Mouse (Mus musculus) adrenal gland, postnatal 14 days (tissue): Measurements from ENCODE around the gene Grn. TPM values are rescaled to one million over a fixed set of nuclear protein-coding genes. Genes with fewer than 3 reads are reported as not detected.

ENCODE experiments used
- DNase-seq: peaks from one replicate; pipeline ENCODE4 v3.0.0; 2021; ENCODE audit warnings: mixed read lengths
- total RNA-seq: library from RNA; stranded (reverse); gene quantifications from 2 replicates; pipeline ENCODE4 v1.2.3, GENCODE M21; 2021

Grn gene
- total RNA-seq, 1 experiment from 2014 or later, result 180 TPM

GRCm38 (mm10) chr11:102424666-102425065, 5.4 kb upstream of the Grn start:
- peak; percentile 72 for DNase-seq

- DNase-seq, result no peak
These were observed 4.4 kb upstream of the Grn start for GRCm38 (mm10) chr11:102425555-102426316.

GRCm38 (mm10) chr11:102428981-102429540, 1.1 kb upstream of the Grn start:
- no peak for DNase-seq

GRCm38 (mm10) chr11:102429551-102429950, 564 bp upstream of the Grn start:
- DNase-seq, result no peak

GRCm38 (mm10) chr11:102431018-102431645, 1.0 kb downstream of the Grn start:
- peak; percentile 88 for DNase-seq

- DNase-seq, result no peak
These were observed 1.6 kb downstream of the Grn start for GRCm38 (mm10) chr11:102431728-102432114.

- DNase-seq, result peak; percentile 32
These were observed 2.2 kb downstream of the Grn start for GRCm38 (mm10) chr11:102432115-102432843.

- DNase-seq, result peak; percentile 91
These were observed 2.8 kb downstream of the Grn start for GRCm38 (mm10) chr11:102432896-102433295.

- DNase-seq, result peak; percentile 20
These were observed 3.8 kb downstream of the Grn start for GRCm38 (mm10) chr11:102433866-102434265.

GRCm38 (mm10) chr11:102434406-102434805, 4.3 kb downstream of the Grn start:
- peak; percentile 94 for DNase-seq

GRCm38 (mm10) chr11:102434816-102435705, 4.9 kb downstream of the Grn start:
- peak; percentile 9 for DNase-seq

- DNase-seq, result peak; percentile 69
These were observed 5.8 kb downstream of the Grn start for GRCm38 (mm10) chr11:102435754-102436470.

GRCm38 (mm10) chr11:102436471-102436790, 6.3 kb downstream of the Grn start:
- peak; percentile 47 for DNase-seq

- peak; percentile 89 for DNase-seq
These were observed 7.3 kb downstream of the Grn start for GRCm38 (mm10) chr11:102437120-102438061.

- peak; percentile 91 for DNase-seq
These were observed 8.3 kb downstream of the Grn start for GRCm38 (mm10) chr11:102438212-102439092.

- no peak for DNase-seq
These were observed 9.3 kb downstream of the Grn start for GRCm38 (mm10) chr11:102439093-102440082.

GRCm38 (mm10) chr11:102440255-102440654, 10.1 kb downstream of the Grn start:
- DNase-seq, result no peak

- DNase-seq, result no peak
These were observed 11.3 kb downstream of the Grn start for GRCm38 (mm10) chr11:102441434-102441833.
